Mouse (Mus musculus): ENCODE measurements around the gene Rundc3a.

Gene Rundc3a

GRCm38 (mm10) chr11:102393719-102394420 is 667 bp downstream of the Rundc3a start:
- peak; percentile 77 to 84 for DNase-seq

GRCm38 (mm10) chr11:102394421-102395124 is 1.4 kb downstream of the Rundc3a start:
- peak; percentile 59 to 69 for DNase-seq

- DNase-seq, result peak; percentile 65 to 67
Measured at GRCm38 (mm10) chr11:102395250-102395649, 2.0 kb downstream of the Rundc3a start.

GRCm38 (mm10) chr11:102396263-102396662 is 3.1 kb downstream of the Rundc3a start:
- peak in 1 of 2 experiments; percentile 40 for DNase-seq

- DNase-seq, result peak; percentile 48 to 50
Measured at GRCm38 (mm10) chr11:102396671-102397141, 3.5 kb downstream of the Rundc3a start.

GRCm38 (mm10) chr11:102398007-102398825 is 5.0 kb downstream of the Rundc3a start:
- peak; percentile 75 to 78 for DNase-seq

- DNase-seq, result peak; percentile 36 to 37
Measured at GRCm38 (mm10) chr11:102399107-102399506, 5.9 kb downstream of the Rundc3a start.

- peak; percentile 33 to 40 for DNase-seq
Measured at GRCm38 (mm10) chr11:102399610-102400072, 6.4 kb downstream of the Rundc3a start.

- DNase-seq, result peak; percentile 15 to 33
Measured at GRCm38 (mm10) chr11:102400513-102401084, 7.4 kb downstream of the Rundc3a start.

GRCm38 (mm10) chr11:102401898-102402500 is 8.8 kb downstream of the Rundc3a start:
- peak; percentile 21 to 34 for DNase-seq

- DNase-seq, result peak; percentile 18 to 20
Measured at GRCm38 (mm10) chr11:102403657-102404056, 10.5 kb downstream of the Rundc3a start.

GRCm38 (mm10) chr11:102404161-102405010 is 11.2 kb downstream of the Rundc3a start:
- peak in 1 of 2 experiments; percentile 21 for DNase-seq

GRCm38 (mm10) chr11:102405544-102406285 is 12.5 kb downstream of the Rundc3a start:
- DNase-seq, result peak in 1 of 2 experiments; percentile 26

- peak; percentile 35 to 42 for DNase-seq
Measured at GRCm38 (mm10) chr11:102406401-102406800, 13.2 kb downstream of the Rundc3a start.

GRCm38 (mm10) chr11:102406900-102407833 is 14.0 kb downstream of the Rundc3a start:
- peak; percentile 95 to 97 for DNase-seq

- no peak for DNase-seq
Measured at GRCm38 (mm10) chr11:102407834-102408215, 14.6 kb downstream of the Rundc3a start, which contains the start of gene Slc25a39. Gene Slc25a39, minus strand, starts transcription at chr11:102407946.

GRCm38 (mm10) chr11:102408344-102408876 is 15.2 kb downstream of the Rundc3a start:
- peak; percentile 96 to 97 for DNase-seq
